Mouse (Mus musculus) hindbrain, embryonic 16.5 days (tissue): ENCODE data around the gene Guk1. TPM values are rescaled to one million over a fixed set of nuclear protein-coding genes. Genes with fewer than 3 reads are reported as not detected.

Experiments used
- ATAC-seq: fragments of 200-750 bp; cut with Nextera tagmentation; 2 replicates; pipeline ENCODE4 v1.8.0; 2017; ENCODE audit warnings: moderate TSS enrichment, moderate library complexity
- H3K27ac ChIP-seq: fragments of 300-500 bp; sonication (generic); 2 replicates; pipeline ENCODE4 v1.5.1; 2014; ENCODE audit warnings: low read depth, mild to moderate bottlenecking, control low read depth, low read length, moderate library complexity
- H3K27me3 ChIP-seq: fragments of 300-500 bp; sonication (generic); replicated peaks from 2 replicates; pipeline ENCODE4 v1.6.1; 2014; ENCODE audit warnings: low read length; ENCODE audit not compliant: control insufficient read depth, insufficient read depth
- H3K36me3 ChIP-seq: fragments of 300-500 bp; sonication (generic); 2 replicates; pipeline ENCODE4 v1.6.1; 2014; ENCODE audit warnings: mild to moderate bottlenecking, low read length, moderate library complexity, mixed read lengths; ENCODE audit not compliant: control insufficient read depth, insufficient read depth
- H3K4me1 ChIP-seq: fragments of 300-500 bp; sonication (generic); 2 replicates; pipeline ENCODE4 v1.6.1; 2014; ENCODE audit warnings: low read depth, low read length; ENCODE audit not compliant: control insufficient read depth, insufficient read depth
- H3K4me2 ChIP-seq: fragments of 300-500 bp; sonication (generic); 2 replicates; pipeline ENCODE4 v1.6.1; 2014; ENCODE audit warnings: mild to moderate bottlenecking, low read length, control low read depth, moderate library complexity
- H3K4me3 ChIP-seq: fragments of 300-500 bp; sonication (generic); 2 replicates; pipeline ENCODE4 v1.5.1; 2014; ENCODE audit warnings: mild to moderate bottlenecking, low read length, control low read depth, moderate library complexity
- H3K9ac ChIP-seq: fragments of 300-500 bp; sonication (generic); 2 replicates; pipeline ENCODE4 v1.6.1; 2014; ENCODE audit warnings: low read depth, mild to moderate bottlenecking, control low read depth, low read length, moderate library complexity
- H3K9me3 ChIP-seq: fragments of 300-500 bp; sonication (generic); 2 replicates; pipeline ENCODE4 v1.6.1; 2014; ENCODE audit warnings: mild to moderate bottlenecking, low read length, moderate library complexity; ENCODE audit not compliant: control insufficient read depth
- WGBS: fragments of 180-500 bp; shearing (Covaris S2); extraction: QIAGEN DNeasy Blood & Tissue Kit; methylation state at CpG from one replicate; pipeline ENCODE4 v1.1.7; 2014; 5-methylcytosine and 5-hydroxymethylcytosine counted together
- polyA plus RNA-seq: library from polyadenylated mRNA; unstranded; fragments of >200 nt; fragmentation: Nextera tagmentation; extraction: Ambion mirVana; gene quantifications from 2 replicates; pipeline ENCODE4 v1.2.1, GENCODE M21; 2015

Gene Guk1
- polyA plus RNA-seq, 1 experiment from 2014 or later, result 294 TPM

- H3K4me3 ChIP-seq, result no peak overlapping the region; the same call in 1 of the 2 replicates
- peaks cover 46% of the 10 kb centered on the region for H3K27me3 ChIP-seq
- no peak overlapping the region; the same call in 1 of the 2 replicates for H3K4me2 ChIP-seq
Measured at GRCm38 (mm10) chr11:59176921-59177320, 15.1 kb downstream of the Guk1 start.

GRCm38 (mm10) chr11:59176475-59176874 is 15.5 kb downstream of the Guk1 start:
- Histone ChIP-seq H3K4me3 (peak overlapping the region; percentile 14; the same call in 1 of the 2 replicates), H3K4me1 (peaks cover 2% of the 10 kb centered on the region; the same call in 1 of the 2 replicates), H3K4me2 (peak overlapping the region; percentile 37), H3K27ac (no peak overlapping the region), H3K9me3 (no peaks in the 10 kb centered on the region), H3K27me3 (peaks cover 48% of the 10 kb centered on the region), H3K36me3 (no peaks in the 10 kb centered on the region), H3K9ac (no peak overlapping the region)
- ATAC-seq, result no peak
- 2% methylated on average over 47 of the region's 48 CpGs for WGBS

More at GRCm38 (mm10) chr11:59176921-59177320, 15.1 kb downstream of the Guk1 start:
- Histone ChIP-seq H3K36me3 (no peaks in the 10 kb centered on the region), H3K9me3 (no peaks in the 10 kb centered on the region), H3K4me1 (peaks cover 2% of the 10 kb centered on the region; the same call in 1 of the 2 replicates), H3K27ac (no peak overlapping the region), H3K9ac (no peak overlapping the region)
- ATAC-seq, result no peak
- 6% methylated on average over 33 of the region's 34 CpGs for WGBS

GRCm38 (mm10) chr11:59174189-59174838 is 17.7 kb downstream of the Guk1 start:
- no peak overlapping the region for H3K27ac ChIP-seq
- H3K27me3 ChIP-seq, result peaks cover 48% of the 10 kb centered on the region
- no peak overlapping the region for H3K9ac ChIP-seq
- H3K9me3 ChIP-seq, result no peaks in the 10 kb centered on the region
- H3K4me1 ChIP-seq, result peaks cover 2% of the 10 kb centered on the region; the same call in 1 of the 2 replicates
- no peak overlapping the region for H3K4me2 ChIP-seq
- H3K36me3 ChIP-seq, result no peaks in the 10 kb centered on the region
- whole genome bisulfite sequencing, result 46% methylated on average over 6 of the region's 6 CpGs
- ATAC-seq, result no peak
- H3K4me3 ChIP-seq, result no peak overlapping the region

- no peak overlapping the region for H3K4me3 ChIP-seq
- peaks cover 14% of the 10 kb centered on the region for H3K27me3 ChIP-seq
- H3K4me2 ChIP-seq, result no peak overlapping the region
- H3K9me3 ChIP-seq, result no peaks in the 10 kb centered on the region
- no peak overlapping the region for H3K27ac ChIP-seq
- WGBS, result 79% methylated on average over 4 of the region's 4 CpGs
- H3K36me3 ChIP-seq, result no peaks in the 10 kb centered on the region
- no peak overlapping the region for H3K9ac ChIP-seq
- H3K4me1 ChIP-seq, result no peaks in the 10 kb centered on the region
- no peak for ATAC-seq
Measured at GRCm38 (mm10) chr11:59170549-59170948, 21.5 kb downstream of the Guk1 start.

GRCm38 (mm10) chr11:59169807-59170206 is 22.2 kb downstream of the Guk1 start:
- no peaks in the 10 kb centered on the region for H3K36me3 ChIP-seq
- ATAC-seq, result no peak
- WGBS, result 81% methylated on average over 3 of the region's 3 CpGs

GRCm38 (mm10) chr11:59165616-59166241 is 26.3 kb downstream of the Guk1 start:
- Histone ChIP-seq H3K27ac (no peak overlapping the region), H3K4me3 (no peak overlapping the region), H3K9me3 (no peaks in the 10 kb centered on the region), H3K36me3 (no peaks in the 10 kb centered on the region), H3K4me2 (no peak overlapping the region), H3K4me1 (peaks cover 17% of the 10 kb centered on the region), H3K9ac (no peak overlapping the region), H3K27me3 (no peaks in the 10 kb centered on the region)
- ATAC-seq, result no peak
- WGBS, result 30% methylated on average over 2 of the region's 2 CpGs

More at GRCm38 (mm10) chr11:59169807-59170206, 22.2 kb downstream of the Guk1 start:
- H3K9ac ChIP-seq, result no peak overlapping the region
- no peaks in the 10 kb centered on the region for H3K4me1 ChIP-seq
- H3K27me3 ChIP-seq, result peaks cover 7% of the 10 kb centered on the region
- H3K4me2 ChIP-seq, result no peak overlapping the region
- no peaks in the 10 kb centered on the region for H3K9me3 ChIP-seq
- no peak overlapping the region for H3K4me3 ChIP-seq
- no peak overlapping the region for H3K27ac ChIP-seq

GRCm38 (mm10) chr11:59164384-59164783 is 27.6 kb downstream of the Guk1 start:
- 87% methylated on average over 9 of the region's 9 CpGs for WGBS
- Histone ChIP-seq H3K27me3 (no peaks in the 10 kb centered on the region), H3K36me3 (no peaks in the 10 kb centered on the region), H3K4me2 (peak overlapping the region; percentile 87), H3K27ac (peak overlapping the region; percentile 100), H3K4me3 (no peak overlapping the region; the same call in 1 of the 2 replicates), H3K9ac (no peak overlapping the region; the same call in 1 of the 2 replicates), H3K4me1 (peaks cover 17% of the 10 kb centered on the region), H3K9me3 (no peaks in the 10 kb centered on the region)
- no peak for ATAC-seq

GRCm38 (mm10) chr11:59163255-59164236 is 28.5 kb downstream of the Guk1 start, which contains the start of gene Iba57:
Iba57 (minus strand) TSS chr11:59163739.
- WGBS, result 4% methylated on average over 45 of the region's 68 CpGs
- Histone ChIP-seq H3K4me3 (peak within 1 kb of the TSS; percentile 80), H3K9me3 (no peaks in the 10 kb centered on the region), H3K27ac (peak within 1 kb of the TSS; percentile 100), H3K9ac (peak within 1 kb of the TSS; percentile 98), H3K4me2 (peak within 1 kb of the TSS; percentile 87), H3K4me1 (peaks cover 17% of the 10 kb centered on the region), H3K36me3 (no peaks in the 10 kb centered on the region), H3K27me3 (no peaks in the 10 kb centered on the region)
- ATAC-seq, result peak; percentile 99
